Mouse (Mus musculus) CD4-positive helper T cell, adult 2 months (primary cell): ENCODE measurements around the gene Kif11.

Source experiments
- DNase-seq: peaks from one replicate; pipeline ENCODE4 v3.0.0-alpha.2; 2012; ENCODE audit warnings: low read depth, missing footprints, low spot score

Gene Kif11

DNA sequence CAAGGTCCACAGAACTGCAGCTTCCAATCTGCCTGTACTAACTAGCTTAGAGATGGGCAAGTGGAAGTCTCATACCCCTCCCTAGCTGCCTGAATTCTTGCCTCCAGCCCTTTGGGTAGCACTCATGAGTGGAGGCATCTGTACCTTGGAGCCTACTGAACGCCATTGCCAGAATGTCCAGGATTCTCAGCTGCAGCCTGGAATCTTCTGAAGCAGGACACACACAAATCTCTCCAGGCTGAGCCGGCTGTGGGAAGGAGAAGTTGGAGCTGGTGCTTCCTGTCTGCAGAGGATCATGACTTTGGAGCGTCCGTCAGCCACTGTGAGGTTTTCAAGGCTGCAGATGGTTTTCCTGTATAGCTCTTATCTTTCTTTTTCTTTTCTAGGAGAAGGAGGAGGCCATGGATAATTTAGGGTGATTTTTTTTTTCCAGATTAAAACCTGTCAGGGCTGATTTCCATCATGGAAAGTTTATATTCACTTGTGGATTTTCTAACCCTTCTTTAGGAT, 67.5 kb downstream of the Kif11 start:
- DNase-seq = no peak

DNA sequence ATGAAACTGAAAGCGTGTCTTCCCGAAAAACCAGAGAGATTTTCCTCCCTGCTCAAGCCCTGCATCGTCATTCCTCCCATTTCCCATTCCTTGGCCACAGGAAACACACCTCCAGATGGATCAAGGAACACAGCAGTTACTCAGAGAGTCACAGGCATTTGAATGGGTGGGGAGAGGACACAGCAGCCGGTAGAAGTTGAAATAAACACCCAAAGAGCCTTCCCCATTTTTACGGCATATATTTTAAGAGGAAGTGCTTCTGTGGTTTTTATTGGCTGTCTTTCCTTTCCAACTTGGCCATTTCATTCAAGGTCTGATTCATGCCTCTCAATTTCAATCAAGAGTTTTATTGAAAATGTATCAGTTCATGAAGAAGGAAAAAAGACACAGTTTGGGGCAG, 72.0 kb downstream of the Kif11 start:
- no peak for DNase-seq

DNA sequence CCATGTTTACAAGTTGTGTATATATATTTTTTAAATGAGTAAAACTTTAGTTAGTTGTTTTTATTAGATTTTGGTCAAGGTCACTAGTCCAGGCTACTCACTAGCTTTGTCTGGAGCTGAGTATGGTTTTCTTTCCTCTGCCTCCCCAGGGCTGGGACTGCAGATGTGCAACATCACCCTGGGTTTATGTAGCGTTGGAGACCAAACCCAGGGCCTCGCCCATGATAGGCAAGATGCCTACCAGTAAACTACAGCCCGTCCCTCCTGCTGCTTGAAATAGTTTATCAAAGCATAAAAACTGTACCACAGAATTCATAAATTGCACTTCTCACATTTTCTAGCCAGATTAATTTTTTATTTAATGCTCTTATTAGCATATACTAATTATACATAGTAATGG, 73.0 kb downstream of the Kif11 start:
- no peak for DNase-seq

DNA sequence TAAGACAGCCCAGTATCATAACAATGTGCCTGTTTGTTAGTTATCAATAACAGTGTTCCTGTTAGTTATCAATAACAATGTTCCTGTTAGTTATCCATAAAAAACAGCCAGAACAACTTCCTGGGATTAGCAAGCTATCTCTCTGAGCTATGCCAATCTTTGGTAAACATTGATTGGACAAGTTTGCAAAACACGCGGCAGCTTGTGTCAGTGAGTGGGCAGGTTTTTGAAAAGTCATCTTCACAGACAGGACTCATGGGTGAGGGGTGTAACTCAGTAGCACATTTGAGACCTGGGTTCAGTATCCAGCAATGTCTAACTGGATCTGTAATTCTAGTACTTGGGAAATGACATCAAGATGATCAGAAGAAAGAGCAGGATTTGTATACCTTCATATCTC, 79.3 kb downstream of the Kif11 start:
- no peak for DNase-seq

DNA sequence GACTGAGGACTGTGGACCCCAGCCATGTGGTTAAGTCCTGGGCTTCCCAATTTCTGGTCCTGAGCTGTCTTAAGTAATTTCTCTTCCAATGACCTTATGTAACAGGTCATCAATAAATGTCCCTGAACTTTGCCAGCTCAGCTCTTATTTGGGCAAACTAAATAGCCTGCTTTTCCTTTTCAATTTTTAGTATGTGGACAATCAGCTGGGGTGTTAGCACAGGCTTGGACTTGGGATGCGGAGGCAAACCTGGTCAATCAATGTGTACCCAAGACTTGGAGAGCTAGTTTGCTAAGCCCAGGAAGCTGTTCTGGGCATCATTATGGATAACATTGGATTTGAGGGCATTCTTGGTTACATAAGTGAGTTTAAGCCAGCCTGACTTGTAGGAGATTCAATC, 79.8 kb downstream of the Kif11 start:
- DNase-seq = no peak

GRCm38 (mm10) chr19:37458013-37458412, 81.8 kb downstream of the Kif11 start:
- no peak for DNase-seq

DNA sequence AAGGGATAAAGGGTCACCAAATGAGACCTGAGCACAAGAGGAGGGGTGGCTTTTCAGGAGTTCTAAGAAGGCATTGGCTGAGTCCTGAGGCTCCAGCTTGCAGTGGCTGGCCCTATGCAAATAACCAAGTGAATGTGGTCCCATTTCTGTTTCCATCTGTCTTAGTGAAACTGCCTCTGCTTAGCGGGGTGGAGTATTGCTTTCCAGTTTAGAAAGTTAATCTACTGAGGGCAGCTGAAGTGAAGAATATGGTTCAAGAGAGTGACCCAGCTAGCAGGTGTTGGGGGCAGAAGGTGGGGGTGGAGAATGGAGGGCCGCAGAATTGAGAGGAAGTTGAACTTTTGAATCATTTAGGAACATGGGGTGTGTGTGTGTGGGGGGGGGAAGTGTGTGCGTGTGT, 90.2 kb downstream of the Kif11 start:
- no peak for DNase-seq

DNA sequence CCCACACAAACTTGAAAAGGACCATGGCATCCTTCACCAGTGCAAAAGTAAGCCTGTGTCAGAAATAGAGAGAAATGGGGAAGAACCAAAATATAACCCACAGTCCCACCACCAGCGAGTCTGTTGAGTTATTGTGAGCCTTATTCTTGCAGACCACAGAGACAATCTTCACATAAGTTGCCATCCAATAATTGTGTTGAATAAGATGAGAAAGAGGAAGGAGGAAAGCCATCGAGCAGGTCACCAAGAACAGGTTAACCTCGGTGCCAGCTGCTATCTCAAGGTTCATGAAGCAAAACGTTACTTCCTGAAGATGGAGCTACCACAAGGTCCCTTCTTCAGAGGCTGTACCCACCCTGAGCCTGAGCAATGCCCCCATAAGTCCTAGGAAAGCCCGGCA, 90.8 kb downstream of the Kif11 start:
- DNase-seq = no peak

GRCm38 (mm10) chr19:37468841-37469566, 92.8 kb downstream of the Kif11 start:
- DNase-seq = no peak
